Mouse (Mus musculus) T-cell, adult 2 months (primary cell): ENCODE results near the gene Ogfrl1.

Experiments
- DNase-seq: peaks from one replicate; pipeline ENCODE4 v3.0.0; 2022; ENCODE audit warnings: low spot score

Gene Ogfrl1

GRCm38 (mm10) chr1:23351756-23352155, 45.8 kb downstream of the Ogfrl1 start:
- no peak for DNase-seq

- DNase-seq = no peak
These were observed 51.9 kb downstream of the Ogfrl1 start for GRCm38 (mm10) chr1:23345633-23346032.

- no peak for DNase-seq
These were observed 54.7 kb downstream of the Ogfrl1 start for GRCm38 (mm10) chr1:23342864-23343263.

GRCm38 (mm10) chr1:23342224-23342623, 55.3 kb downstream of the Ogfrl1 start:
- no peak for DNase-seq

GRCm38 (mm10) chr1:23335726-23336363, 61.7 kb downstream of the Ogfrl1 start:
- DNase-seq = no peak

- DNase-seq = no peak
These were observed 62.5 kb downstream of the Ogfrl1 start for GRCm38 (mm10) chr1:23335050-23335449.

- DNase-seq = no peak
These were observed 65.4 kb downstream of the Ogfrl1 start for GRCm38 (mm10) chr1:23332192-23332591.

GRCm38 (mm10) chr1:23325160-23325559, 72.4 kb downstream of the Ogfrl1 start:
- no peak for DNase-seq

GRCm38 (mm10) chr1:23324226-23324625, 73.3 kb downstream of the Ogfrl1 start:
- DNase-seq = no peak

GRCm38 (mm10) chr1:23323286-23323685, 74.3 kb downstream of the Ogfrl1 start:
- no peak for DNase-seq

- DNase-seq = no peak
These were observed 75.4 kb downstream of the Ogfrl1 start for GRCm38 (mm10) chr1:23322208-23322607.

- DNase-seq = peak; percentile 30
These were observed 76.2 kb downstream of the Ogfrl1 start for GRCm38 (mm10) chr1:23321331-23321851.

GRCm38 (mm10) chr1:23320591-23321195, 76.9 kb downstream of the Ogfrl1 start:
- no peak for DNase-seq
